ENCODE assay signal across 8 mouse cellular contexts in genomic region chr19:53925338-53925751, GRCm38 (mm10). TPM values are rescaled to one million over a fixed set of nuclear protein-coding genes. Genes with fewer than 3 reads are reported as not detected.
DNase-seq lines count a peak whose midpoint lies in the region; ATAC-seq and TF ChIP-seq lines count a peak whose summit lies in the region.

No protein-coding gene starts in this region.

- peaks cover 21% of the 10 kb centered on the region for H3K36me3 ChIP-seq in midbrain, postnatal 0 days (ENCODE audit: insufficient read depth, low read length)
- H3K36me3 ChIP-seq in midbrain, embryonic 10.5 days: peaks cover 52% of the 10 kb centered on the region
- H3K36me3 ChIP-seq in midbrain, embryonic 16.5 days (ENCODE audit: control insufficient read depth, insufficient read depth, low read length): peaks cover 20% of the 10 kb centered on the region

- H3K9me3 ChIP-seq in midbrain, postnatal 0 days (ENCODE audit: low read length): no peaks in the 10 kb centered on the region
- H3K9me3 ChIP-seq in midbrain, embryonic 10.5 days (replicated peaks): no peaks in the 10 kb centered on the region; the same call in 1 of the 2 replicates
- H3K9me3 ChIP-seq in midbrain, embryonic 16.5 days (replicated peaks; ENCODE audit: control insufficient read depth, low read length, poor library complexity, severe bottlenecking): no peaks in the 10 kb centered on the region

- H3K4me3 ChIP-seq in gastrocnemius, adult 2 months: no peak overlapping the region
- H3K4me3 ChIP-seq in midbrain, postnatal 0 days (ENCODE audit: low read depth, low read length): no peak overlapping the region
- no peak overlapping the region for H3K4me3 ChIP-seq in midbrain, embryonic 10.5 days
- no peak overlapping the region for H3K4me3 ChIP-seq in midbrain, embryonic 16.5 days (ENCODE audit: low read depth, low read length)

- ATAC-seq in midbrain, postnatal 0 days (ENCODE audit: low FRiP score): no peak
- peak; percentile 80 for ATAC-seq in common myeloid progenitor, adult 5-6 weeks (replicated peaks; ENCODE audit: low read depth, poor library complexity, severe bottlenecking)
- ATAC-seq in midbrain, embryonic 16.5 days: no peak

- no peak for DNase-seq in gastrocnemius, adult 2 months
- DNase-seq in gastrocnemius, adult 8-10 months (ENCODE audit: low spot score in 2 of 2): no peak
- peak; percentile 80 for DNase-seq in midbrain, postnatal 0 days (ENCODE audit: low spot score)
- DNase-seq in midbrain, embryonic 10.5 days (ENCODE audit: low spot score): no peak
- peak; percentile 46 to 68 for DNase-seq in natural killer cell, adult 2 months (ENCODE audit: low spot score in 2 of 2)
- no peak for DNase-seq in adrenal gland, postnatal 36 days

- intact Hi-C loops in gastrocnemius, adult 2 months (cut with DNase I): loop anchor here (5.0 kb wide), 3 partner anchors 83 to 278 kb away; no protein-coding TSS in a partner anchor

- H3K9ac ChIP-seq in midbrain, postnatal 0 days (replicated peaks; ENCODE audit: low read length, poor library complexity, severe bottlenecking): no peak overlapping the region
- no peak overlapping the region for H3K9ac ChIP-seq in midbrain, embryonic 16.5 days (ENCODE audit: low read depth, low read length)

- no peak overlapping the region for H3K4me2 ChIP-seq in midbrain, postnatal 0 days (ENCODE audit: low read depth, low read length, poor library complexity, severe bottlenecking)
- no peak overlapping the region for H3K4me2 ChIP-seq in midbrain, embryonic 16.5 days (ENCODE audit: low read length)

- no peaks in the 10 kb centered on the region for H3K4me1 ChIP-seq in midbrain, postnatal 0 days (ENCODE audit: insufficient read depth, low read length)
- H3K4me1 ChIP-seq in midbrain, embryonic 10.5 days: no peaks in the 10 kb centered on the region
- H3K4me1 ChIP-seq in midbrain, embryonic 16.5 days (ENCODE audit: control insufficient read depth, insufficient read depth, low read length): no peaks in the 10 kb centered on the region

- no peaks in the 10 kb centered on the region for H3K27me3 ChIP-seq in midbrain, postnatal 0 days (ENCODE audit: insufficient read depth, low read length)
- no peaks in the 10 kb centered on the region for H3K27me3 ChIP-seq in midbrain, embryonic 10.5 days (ENCODE audit: low read depth, poor library complexity, severe bottlenecking)
- no peaks in the 10 kb centered on the region for H3K27me3 ChIP-seq in midbrain, embryonic 16.5 days (ENCODE audit: control insufficient read depth, insufficient read depth, low read depth, low read length)

- no peak overlapping the region for H3K27ac ChIP-seq in gastrocnemius, adult 2 months
- no peak overlapping the region for H3K27ac ChIP-seq in midbrain, postnatal 0 days (ENCODE audit: low read depth, low read length)
- no peak overlapping the region for H3K27ac ChIP-seq in midbrain, embryonic 10.5 days (replicated peaks)
- no peak overlapping the region for H3K27ac ChIP-seq in midbrain, embryonic 16.5 days (ENCODE audit: low read length)

- 84% methylated on average over 2 of the region's 2 CpGs for WGBS in midbrain, postnatal 0 days
- 83% methylated on average over 2 of the region's 2 CpGs for WGBS in midbrain, embryonic 10.5 days
- WGBS in midbrain, embryonic 16.5 days: 93% methylated on average over 2 of the region's 2 CpGs

- TF ChIP-seq CTCF in gastrocnemius, adult 2 months (IDR thresholded peaks at IDR 0.05): peak; percentile 49
- peak; percentile 59 for TF ChIP-seq CTCF in midbrain, postnatal 0 days (IDR thresholded peaks at IDR 0.05)

RNA-seq across cellular contexts. Expression of gene Shoc2, which starts 18.8 kb away (rescaled TPM):
- 10 to 100 TPM; 24.0 to 28.3 TPM for total RNA-seq in gastrocnemius, adult 2 months (2021)
- 10 to 100 TPM; 21.7 to 31.6 (median 23.4) TPM for total RNA-seq in gastrocnemius, adult 8-10 months (2022)
- total RNA-seq in midbrain, postnatal 0 days (2014; rRNA removed): 77.3 and 85.1 TPM in 2 replicates
- polyA plus RNA-seq in midbrain, postnatal 0 days (2015; fragmentation: Nextera tagmentation; extraction: Ambion mirVana): 46.2 and 49.4 TPM in 2 replicates
- 59.0 and 65.0 TPM in 2 replicates for polyA plus RNA-seq in midbrain, embryonic 10.5 days (2016; fragmentation: Nextera tagmentation; extraction: Ambion mirVana)
- 54.7 and 60.6 TPM in 2 replicates for total RNA-seq in common myeloid progenitor, adult 5-6 weeks (2017)
- 10 to 100 TPM; 47.5 to 52.6 TPM for total RNA-seq in adrenal gland, postnatal 36 days (2021)
- 60.8 and 63.0 TPM in 2 replicates for polyA plus RNA-seq in midbrain, embryonic 16.5 days (2015; fragmentation: Nextera tagmentation; extraction: Ambion mirVana)

RNA-seq across cellular contexts. Expression of gene Bbip1, which starts 19.1 kb away (rescaled TPM):
- total RNA-seq in gastrocnemius, adult 2 months (2021): 10 to 100 TPM; 33.3 to 40.6 TPM
- total RNA-seq in gastrocnemius, adult 8-10 months (2022): 10 to 100 TPM; 36.2 to 43.1 (median 38.0) TPM
- total RNA-seq in midbrain, postnatal 0 days (2014; rRNA removed): 74.2 and 95.7 TPM in 2 replicates
- 154 and 158 TPM in 2 replicates for polyA plus RNA-seq in midbrain, postnatal 0 days (2015; fragmentation: Nextera tagmentation; extraction: Ambion mirVana)
- 121 and 125 TPM in 2 replicates for polyA plus RNA-seq in midbrain, embryonic 10.5 days (2016; fragmentation: Nextera tagmentation; extraction: Ambion mirVana)
- 34.9 and 36.0 TPM in 2 replicates for total RNA-seq in common myeloid progenitor, adult 5-6 weeks (2017)
- 10 to 100 TPM; 26.2 to 29.1 TPM for total RNA-seq in adrenal gland, postnatal 36 days (2021)
- 135 and 152 TPM in 2 replicates for polyA plus RNA-seq in midbrain, embryonic 16.5 days (2015; fragmentation: Nextera tagmentation; extraction: Ambion mirVana)

RNA-seq across cellular contexts. Expression of gene Pdcd4, which starts 33.3 kb away (rescaled TPM):
- total RNA-seq in gastrocnemius, adult 2 months (2021): 10 to 100 TPM; 14.8 to 16.8 TPM
- 10 to 100 TPM; 12.9 to 22.3 (median 16.3) TPM for total RNA-seq in gastrocnemius, adult 8-10 months (2022)
- 19.5 and 19.8 TPM in 2 replicates for total RNA-seq in midbrain, postnatal 0 days (2014; rRNA removed)
- 77.3 and 96.7 TPM in 2 replicates for polyA plus RNA-seq in midbrain, postnatal 0 days (2015; fragmentation: Nextera tagmentation; extraction: Ambion mirVana)
- 48.8 and 57.6 TPM in 2 replicates for polyA plus RNA-seq in midbrain, embryonic 10.5 days (2016; fragmentation: Nextera tagmentation; extraction: Ambion mirVana)
- total RNA-seq in common myeloid progenitor, adult 5-6 weeks (2017): 372 and 408 TPM in 2 replicates
- total RNA-seq in adrenal gland, postnatal 36 days (2021): 100 to 1,000 TPM in 1 of 2 experiments, 10 to 100 TPM in 1; 83.2 to 121 TPM
- 65.1 and 69.8 TPM in 2 replicates for polyA plus RNA-seq in midbrain, embryonic 16.5 days (2015; fragmentation: Nextera tagmentation; extraction: Ambion mirVana)

Comparison
In these comparisons a context has a peak if more than half of its experiments do, and no peak if none do; other contexts are left out.
1. DNase-seq: peak in midbrain, postnatal 0 days (single experiment) and natural killer cell, adult 2 months (2 of 2); none in gastrocnemius, adult 2 months (single experiment), gastrocnemius, adult 8-10 months (0 of 2), midbrain, embryonic 10.5 days (single experiment) and adrenal gland, postnatal 36 days (0 of 2).